8 mouse cellular contexts compared by ENCODE assay signal in genomic region chr7:145111252-145112131, GRCm38 (mm10).
DNase-seq lines count a peak whose midpoint lies in the region; ATAC-seq lines count a peak whose summit lies in the region.

No protein-coding gene starts in this region.

- H3K9ac ChIP-seq in forebrain, embryonic 11.5 days (ENCODE audit: low read length) = no peak overlapping the region
- no peak overlapping the region for H3K9ac ChIP-seq in forebrain, embryonic 15.5 days (replicated peaks)
- no peak overlapping the region for H3K9ac ChIP-seq in liver, embryonic 15.5 days
- no peak overlapping the region for H3K9ac ChIP-seq in neural tube, embryonic 14.5 days (replicated peaks; ENCODE audit: low read depth, low read length)

- ATAC-seq in forebrain, embryonic 11.5 days (replicated peaks; ENCODE audit: low FRiP score) = no peak
- peak; percentile 41; the same call in 1 of the 2 replicates for ATAC-seq in forebrain, embryonic 15.5 days (replicated peaks)
- ATAC-seq in liver, embryonic 15.5 days (ENCODE audit: insufficient read depth) = peak; percentile 67
- peak; percentile 46; the same call in 1 of the 2 replicates for ATAC-seq in neural tube, embryonic 14.5 days (ENCODE audit: low read depth)

- H3K27me3 ChIP-seq in forebrain, embryonic 10.5 days (ENCODE audit: poor library complexity, severe bottlenecking) = peaks cover 8% of the 10 kb centered on the region; the same call in 1 of the 2 replicates
- no peaks in the 10 kb centered on the region for H3K27me3 ChIP-seq in forebrain, embryonic 11.5 days (ENCODE audit: control insufficient read depth, insufficient read depth, low read length)
- H3K27me3 ChIP-seq in forebrain, embryonic 15.5 days = no peaks in the 10 kb centered on the region
- H3K27me3 ChIP-seq in liver, embryonic 15.5 days = no peaks in the 10 kb centered on the region
- no peaks in the 10 kb centered on the region for H3K27me3 ChIP-seq in neural tube, embryonic 14.5 days (ENCODE audit: control insufficient read depth, insufficient read depth, low read length)

- intact Hi-C loops in heart, postnatal 10 days (cut with DNase I) = loop anchor here (1.0 to 5.0 kb wide), 5 partner anchors 64 to 172 kb away; partner anchors contain the start of gene Ccnd1

- H3K36me3 ChIP-seq in forebrain, embryonic 10.5 days (replicated peaks) = no peaks in the 10 kb centered on the region
- H3K36me3 ChIP-seq in forebrain, embryonic 11.5 days (ENCODE audit: control insufficient read depth, insufficient read depth, low read length) = no peaks in the 10 kb centered on the region
- H3K36me3 ChIP-seq in forebrain, embryonic 15.5 days = no peaks in the 10 kb centered on the region
- H3K36me3 ChIP-seq in liver, embryonic 15.5 days (replicated peaks) = no peaks in the 10 kb centered on the region
- H3K36me3 ChIP-seq in neural tube, embryonic 14.5 days (ENCODE audit: control insufficient read depth, insufficient read depth, low read length) = no peaks in the 10 kb centered on the region

- peak overlapping the region; percentile 72 for H3K27ac ChIP-seq in forebrain, embryonic 10.5 days
- no peak overlapping the region for H3K27ac ChIP-seq in forebrain, embryonic 11.5 days (ENCODE audit: low read depth, low read length)
- peak overlapping the region; percentile 46 for H3K27ac ChIP-seq in forebrain, embryonic 15.5 days (replicated peaks)
- peak overlapping the region; percentile 76 for H3K27ac ChIP-seq in liver, embryonic 15.5 days (replicated peaks)
- H3K27ac ChIP-seq in neural tube, embryonic 14.5 days (ENCODE audit: low read depth, low read length) = peak overlapping the region; percentile 39

- H3K4me3 ChIP-seq in forebrain, embryonic 10.5 days = no peak overlapping the region
- no peak overlapping the region for H3K4me3 ChIP-seq in forebrain, embryonic 11.5 days (ENCODE audit: low read depth, low read length)
- H3K4me3 ChIP-seq in forebrain, embryonic 15.5 days = no peak overlapping the region
- H3K4me3 ChIP-seq in liver, embryonic 15.5 days (replicated peaks) = peak overlapping the region; percentile 17; the same call in 1 of the 2 replicates
- no peak overlapping the region for H3K4me3 ChIP-seq in neural tube, embryonic 14.5 days (ENCODE audit: low read depth, low read length)

- H3K9me3 ChIP-seq in forebrain, embryonic 10.5 days = no peaks in the 10 kb centered on the region
- no peaks in the 10 kb centered on the region for H3K9me3 ChIP-seq in forebrain, embryonic 11.5 days (ENCODE audit: control insufficient read depth, low read length)
- no peaks in the 10 kb centered on the region for H3K9me3 ChIP-seq in forebrain, embryonic 15.5 days
- H3K9me3 ChIP-seq in liver, embryonic 15.5 days (replicated peaks) = no peaks in the 10 kb centered on the region
- H3K9me3 ChIP-seq in neural tube, embryonic 14.5 days (ENCODE audit: control insufficient read depth, low read length) = no peaks in the 10 kb centered on the region

- WGBS in forebrain, embryonic 10.5 days = 62% methylated on average over 20 of the region's 20 CpGs
- WGBS in forebrain, embryonic 11.5 days = 60% methylated on average over 20 of the region's 20 CpGs
- 42% methylated on average over 20 of the region's 20 CpGs for WGBS in forebrain, embryonic 15.5 days
- 12% methylated on average over 20 of the region's 20 CpGs for WGBS in liver, embryonic 15.5 days (ENCODE audit: insufficient replicate concordance)
- 40% methylated on average over 20 of the region's 20 CpGs for WGBS in neural tube, embryonic 14.5 days

- no peak overlapping the region for H3K4me2 ChIP-seq in forebrain, embryonic 11.5 days (ENCODE audit: low read depth, low read length, severe bottlenecking)
- no peak overlapping the region; the same call in 1 of the 2 replicates for H3K4me2 ChIP-seq in forebrain, embryonic 15.5 days (replicated peaks)
- H3K4me2 ChIP-seq in liver, embryonic 15.5 days = peak overlapping the region; percentile 54
- H3K4me2 ChIP-seq in neural tube, embryonic 14.5 days (ENCODE audit: low read depth, low read length) = no peak overlapping the region

- DNase-seq in forebrain, embryonic 10.5 days (ENCODE audit: extremely low spot score, low spot score) = no peak
- DNase-seq in forebrain, embryonic 11.5 days (ENCODE audit: low spot score) = no peak
- peak; percentile 89 for DNase-seq in heart, postnatal 10 days
- peak; percentile 71 to 83 for DNase-seq in kidney, postnatal 25 days
- peak; percentile 33 for DNase-seq in testis, postnatal 14 days (ENCODE audit: low spot score)

- H3K4me1 ChIP-seq in forebrain, embryonic 10.5 days = peaks cover 31% of the 10 kb centered on the region
- H3K4me1 ChIP-seq in forebrain, embryonic 11.5 days (replicated peaks; ENCODE audit: control insufficient read depth, insufficient read depth, low read length) = 0 out of 2 replicates have a peak, but pooled peaks cover 7% of the 10 kb centered on the region
- H3K4me1 ChIP-seq in forebrain, embryonic 15.5 days = peaks cover 8% of the 10 kb centered on the region; the same call in 1 of the 2 replicates
- H3K4me1 ChIP-seq in liver, embryonic 15.5 days (replicated peaks) = peaks cover 12% of the 10 kb centered on the region
- H3K4me1 ChIP-seq in neural tube, embryonic 14.5 days (ENCODE audit: control insufficient read depth, insufficient read depth, low read length) = no peaks in the 10 kb centered on the region

Comparison
In these comparisons a context has a peak if more than half of its experiments do, and no peak if none do; other contexts are left out.
1. DNase-seq: peak in heart, postnatal 10 days (2 of 2), kidney, postnatal 25 days (2 of 2) and testis, postnatal 14 days (single experiment); none in forebrain, embryonic 10.5 days (single experiment) and forebrain, embryonic 11.5 days (single experiment).